Mouse (Mus musculus) small intestine, adult 2 months (tissue): Measurements from ENCODE around the gene Tex46.

Source experiments
- CTCF ChIP-seq: fragments of 200-500 bp; IDR thresholded peaks from 2 replicates; pipeline ENCODE4 v1.5.1; 2012; ENCODE audit warnings: low read depth, mild to moderate bottlenecking, control low read depth, inconsistent platforms, low read length, moderate library complexity, mixed read lengths; ENCODE audit not compliant: insufficient replicate concordance, insufficient read length; ENCODE audit errors: extremely low read depth
- POLR2A ChIP-seq: fragments of 200-500 bp; IDR thresholded peaks from 2 replicates; pipeline ENCODE4 v1.6.1; 2012; ENCODE audit warnings: low read depth, mild to moderate bottlenecking, control low read depth, inconsistent platforms, low read length, moderate library complexity

GRCm38 (mm10) chr4:136651357-136651811, 41.1 kb downstream of the Tex46 start:
- peak; percentile 88; the same call in 1 of the 2 replicates for TF ChIP-seq CTCF
- no peak for TF ChIP-seq POLR2A
